Mouse (Mus musculus): ENCODE results near the gene Dcdc2a. TPM values are rescaled to one million over a fixed set of nuclear protein-coding genes. Genes with fewer than 3 reads are reported as not detected.

The Dcdc2a gene
- polyA plus RNA-seq, 1 experiment from 2014 or later = 1.4 TPM

DNA sequence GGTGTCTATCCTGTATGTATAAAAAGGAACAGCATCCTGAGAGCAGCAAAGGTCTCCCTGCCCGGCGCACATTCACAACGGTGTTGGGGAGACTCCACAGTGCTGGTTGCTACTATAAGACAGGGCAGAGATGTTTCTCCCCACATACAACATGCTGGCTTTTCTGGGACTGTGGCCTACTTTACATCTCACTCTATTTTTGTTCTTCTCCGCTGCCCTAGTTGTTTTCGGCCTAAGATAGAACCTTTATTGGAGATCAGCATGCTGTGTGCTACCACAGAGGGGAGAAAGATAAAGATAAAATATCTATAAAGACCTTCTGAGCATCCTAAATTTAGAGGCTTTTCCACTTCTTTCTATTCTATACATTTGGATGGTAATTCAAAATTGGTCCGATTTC is 72.0 kb downstream of the Dcdc2a start:
- no peak overlapping the region for H3K27ac ChIP-seq (ENCODE audit: low read depth, low read length)
- H3K27me3 ChIP-seq (replicated peaks; ENCODE audit: control insufficient read depth, insufficient read depth, low read length) = no peaks in the 10 kb centered on the region
- 92% methylated on average over 6 of the region's 6 CpGs for WGBS
- no peak overlapping the region for H3K4me3 ChIP-seq (ENCODE audit: low read depth, low read length)
- DNase-seq (ENCODE audit: low spot score) = no peak
- no peak overlapping the region for H3K9ac ChIP-seq (ENCODE audit: low read length)
- ATAC-seq = no peak
- no peaks in the 10 kb centered on the region for H3K9me3 ChIP-seq (replicated peaks; ENCODE audit: control insufficient read depth, low read length)
- H3K36me3 ChIP-seq (ENCODE audit: control insufficient read depth, insufficient read depth, low read length) = no peaks in the 10 kb centered on the region
- H3K4me2 ChIP-seq (ENCODE audit: low read length) = no peak overlapping the region
- H3K4me1 ChIP-seq (ENCODE audit: control insufficient read depth, insufficient read depth, low read length) = no peaks in the 10 kb centered on the region

DNA sequence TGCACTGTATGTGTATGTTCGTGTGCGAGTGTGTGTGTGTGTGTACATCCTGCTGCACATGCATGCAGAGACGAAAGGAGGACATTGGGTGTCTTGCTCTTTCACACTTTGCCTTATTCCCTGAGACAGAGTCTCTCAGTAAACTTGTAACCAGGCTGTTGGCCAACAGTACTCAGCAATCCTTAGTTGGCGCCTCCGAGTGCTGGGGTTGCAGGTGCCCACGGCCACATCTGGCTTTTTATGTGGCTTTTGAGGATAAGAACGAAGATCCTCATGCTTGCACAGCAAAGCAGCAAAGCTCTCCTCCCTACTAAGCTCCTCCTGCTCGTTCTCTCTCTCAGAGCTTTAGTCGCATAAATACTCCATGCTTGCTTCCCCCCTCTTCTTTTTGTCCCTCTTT is 73.0 kb downstream of the Dcdc2a start:
- Histone ChIP-seq H3K27ac (ENCODE audit: low read depth, low read length) (no peak overlapping the region), H3K36me3 (ENCODE audit: control insufficient read depth, insufficient read depth, low read length) (no peaks in the 10 kb centered on the region), H3K9me3 (replicated peaks; ENCODE audit: control insufficient read depth, low read length) (no peaks in the 10 kb centered on the region), H3K4me2 (ENCODE audit: low read length) (no peak overlapping the region), H3K4me1 (ENCODE audit: control insufficient read depth, insufficient read depth, low read length) (no peaks in the 10 kb centered on the region), H3K4me3 (ENCODE audit: low read depth, low read length) (no peak overlapping the region), H3K9ac (ENCODE audit: low read length) (no peak overlapping the region), H3K27me3 (replicated peaks; ENCODE audit: control insufficient read depth, insufficient read depth, low read length) (no peaks in the 10 kb centered on the region)
- no peak for ATAC-seq
- WGBS = 83% methylated on average over 9 of the region's 9 CpGs
- no peak for DNase-seq (ENCODE audit: low spot score)

DNA sequence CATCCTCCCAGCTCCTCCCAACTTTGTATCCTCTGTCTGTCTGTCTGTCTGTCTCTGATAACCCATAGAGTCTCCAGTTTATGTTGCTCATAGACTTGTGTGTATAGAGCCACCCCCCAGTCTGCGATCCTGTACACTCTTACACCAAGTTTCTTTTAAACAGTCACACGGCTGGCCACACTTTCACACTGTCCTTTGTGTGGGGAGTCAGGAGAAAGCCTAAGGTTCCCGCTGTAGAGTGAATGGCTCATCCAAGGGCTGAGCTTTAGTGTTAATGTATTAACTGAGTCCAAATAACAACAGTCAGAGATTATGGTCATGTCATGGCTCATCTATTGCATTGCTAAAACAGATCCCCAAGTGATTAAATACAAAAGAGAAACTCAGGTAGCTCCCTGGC is 87.3 kb downstream of the Dcdc2a start:
- WGBS = 81% methylated on average over 3 of the region's 3 CpGs
- H3K9me3 ChIP-seq (replicated peaks; ENCODE audit: control insufficient read depth, low read length) = no peaks in the 10 kb centered on the region
- no peaks in the 10 kb centered on the region for H3K27me3 ChIP-seq (replicated peaks; ENCODE audit: control insufficient read depth, insufficient read depth, low read length)
- ATAC-seq (no peak), DNase-seq (ENCODE audit: low spot score) (no peak)
- no peak overlapping the region for H3K4me3 ChIP-seq (ENCODE audit: low read depth, low read length)
- no peaks in the 10 kb centered on the region for H3K4me1 ChIP-seq (ENCODE audit: control insufficient read depth, insufficient read depth, low read length)
- H3K27ac ChIP-seq (ENCODE audit: low read depth, low read length) = no peak overlapping the region
- no peaks in the 10 kb centered on the region for H3K36me3 ChIP-seq (ENCODE audit: control insufficient read depth, insufficient read depth, low read length)
- H3K9ac ChIP-seq (ENCODE audit: low read length) = no peak overlapping the region
- H3K4me2 ChIP-seq (ENCODE audit: low read length) = no peak overlapping the region

DNA sequence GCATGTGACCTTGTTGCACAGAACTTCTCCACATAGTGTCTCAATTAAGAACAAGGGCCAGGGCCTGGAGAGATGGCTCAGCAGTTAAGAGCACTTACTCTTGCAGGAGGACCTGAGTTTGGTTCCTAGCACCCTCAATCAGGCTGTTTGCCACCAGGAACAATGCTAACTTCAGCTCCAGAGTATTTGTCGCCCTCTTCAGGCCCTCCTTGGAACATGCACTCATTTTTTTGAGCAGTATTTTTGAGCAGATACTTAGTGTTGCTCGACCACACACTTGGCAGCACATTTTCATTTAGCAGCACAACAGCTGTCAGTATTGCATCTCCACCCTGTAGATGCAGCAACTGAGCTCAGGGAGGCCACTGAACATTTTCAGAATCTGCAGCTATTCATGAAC is 88.3 kb downstream of the Dcdc2a start:
- H3K36me3 ChIP-seq (ENCODE audit: control insufficient read depth, insufficient read depth, low read length) = no peaks in the 10 kb centered on the region
- no peaks in the 10 kb centered on the region for H3K9me3 ChIP-seq (replicated peaks; ENCODE audit: control insufficient read depth, low read length)
- no peaks in the 10 kb centered on the region for H3K27me3 ChIP-seq (replicated peaks; ENCODE audit: control insufficient read depth, insufficient read depth, low read length)
- DNase-seq (ENCODE audit: low spot score) = no peak
- H3K4me1 ChIP-seq (ENCODE audit: control insufficient read depth, insufficient read depth, low read length) = no peaks in the 10 kb centered on the region
- H3K4me2 ChIP-seq (ENCODE audit: low read length) = no peak overlapping the region
- no peak for ATAC-seq
- no peak overlapping the region for H3K9ac ChIP-seq (ENCODE audit: low read length)
- H3K4me3 ChIP-seq (ENCODE audit: low read depth, low read length) = no peak overlapping the region
- no peak overlapping the region for H3K27ac ChIP-seq (ENCODE audit: low read depth, low read length)
- 67% methylated on average over 2 of the region's 2 CpGs for WGBS

DNA sequence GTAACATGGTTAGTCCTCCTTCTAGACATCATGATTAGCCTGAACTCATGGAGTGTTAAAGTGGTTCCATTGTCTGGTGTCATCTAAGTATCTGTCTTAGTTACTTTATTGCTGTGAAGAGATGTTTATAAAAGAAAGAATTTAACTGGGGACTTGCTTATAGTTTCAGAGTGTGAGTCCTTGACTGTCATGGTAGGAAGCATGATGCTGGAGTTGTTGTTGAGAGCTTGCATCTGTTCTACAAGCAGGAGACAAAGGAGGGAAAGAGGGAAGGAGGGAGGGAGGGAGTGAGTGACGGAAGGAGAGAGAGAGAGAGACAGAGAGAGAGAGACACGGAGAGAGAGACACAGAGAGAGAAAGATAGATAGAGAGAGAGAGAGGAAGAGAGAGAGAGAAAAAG is 90.4 kb downstream of the Dcdc2a start:
- no peak for ATAC-seq

DNA sequence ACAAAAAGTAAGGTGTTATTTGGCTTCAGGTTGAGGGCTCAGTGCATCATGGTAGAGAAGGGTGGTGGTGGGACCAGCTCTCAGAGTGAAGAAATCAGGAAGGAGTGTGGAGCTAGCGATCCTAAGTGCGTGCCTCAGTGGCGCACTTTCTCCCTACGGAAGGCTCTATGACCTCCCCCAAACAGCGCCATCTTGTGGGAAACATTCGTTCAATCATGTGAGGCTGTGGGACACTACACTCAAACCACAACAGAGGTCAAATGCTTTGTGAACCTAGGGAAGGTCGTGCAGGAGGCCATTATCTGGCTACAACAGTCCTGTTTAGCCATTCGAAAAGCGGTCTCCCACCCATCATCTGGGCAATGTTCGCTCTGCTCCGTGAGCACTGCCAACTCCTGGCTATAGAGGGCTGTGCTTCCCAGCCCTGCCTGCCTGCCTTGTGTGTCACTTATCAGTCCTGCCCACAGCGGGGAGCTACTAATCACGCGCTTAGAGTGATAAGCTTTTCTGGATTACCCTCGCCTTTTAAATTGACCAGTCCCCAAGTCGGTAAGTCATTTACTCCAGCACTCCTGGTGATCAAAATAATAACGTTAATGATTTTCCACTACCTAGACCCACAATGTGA is 94.5 kb downstream of the Dcdc2a start:
- DNase-seq (ENCODE audit: low spot score) (peak; percentile 58), ATAC-seq (peak; percentile 57; the same call in 1 of the 2 replicates)
- H3K27me3 ChIP-seq (replicated peaks; ENCODE audit: control insufficient read depth, insufficient read depth, low read length) = no peaks in the 10 kb centered on the region
- peak overlapping the region; percentile 19; the same call in 1 of the 2 replicates for H3K4me2 ChIP-seq (ENCODE audit: low read length)
- no peak overlapping the region for H3K4me3 ChIP-seq (ENCODE audit: low read depth, low read length)
- no peak overlapping the region for H3K9ac ChIP-seq (ENCODE audit: low read length)
- no peaks in the 10 kb centered on the region for H3K9me3 ChIP-seq (replicated peaks; ENCODE audit: control insufficient read depth, low read length)
- H3K36me3 ChIP-seq (ENCODE audit: control insufficient read depth, insufficient read depth, low read length) = no peaks in the 10 kb centered on the region
- no peak overlapping the region for H3K27ac ChIP-seq (ENCODE audit: low read depth, low read length)
- WGBS = 18% methylated on average over 17 of the region's 17 CpGs
- no peaks in the 10 kb centered on the region for H3K4me1 ChIP-seq (ENCODE audit: control insufficient read depth, insufficient read depth, low read length)

More for the DNA sequence above, 90.4 kb downstream of the Dcdc2a start:
- Histone ChIP-seq H3K4me3 (ENCODE audit: low read depth, low read length) (no peak overlapping the region), H3K4me2 (ENCODE audit: low read length) (no peak overlapping the region), H3K27ac (ENCODE audit: low read depth, low read length) (no peak overlapping the region), H3K36me3 (ENCODE audit: control insufficient read depth, insufficient read depth, low read length) (no peaks in the 10 kb centered on the region), H3K27me3 (replicated peaks; ENCODE audit: control insufficient read depth, insufficient read depth, low read length) (no peaks in the 10 kb centered on the region), H3K9ac (ENCODE audit: low read length) (no peak overlapping the region), H3K9me3 (replicated peaks; ENCODE audit: control insufficient read depth, low read length) (no peaks in the 10 kb centered on the region), H3K4me1 (ENCODE audit: control insufficient read depth, insufficient read depth, low read length) (no peaks in the 10 kb centered on the region)
- 64% methylated on average over 2 of the region's 2 CpGs for WGBS
- DNase-seq (ENCODE audit: low spot score) = no peak

DNA sequence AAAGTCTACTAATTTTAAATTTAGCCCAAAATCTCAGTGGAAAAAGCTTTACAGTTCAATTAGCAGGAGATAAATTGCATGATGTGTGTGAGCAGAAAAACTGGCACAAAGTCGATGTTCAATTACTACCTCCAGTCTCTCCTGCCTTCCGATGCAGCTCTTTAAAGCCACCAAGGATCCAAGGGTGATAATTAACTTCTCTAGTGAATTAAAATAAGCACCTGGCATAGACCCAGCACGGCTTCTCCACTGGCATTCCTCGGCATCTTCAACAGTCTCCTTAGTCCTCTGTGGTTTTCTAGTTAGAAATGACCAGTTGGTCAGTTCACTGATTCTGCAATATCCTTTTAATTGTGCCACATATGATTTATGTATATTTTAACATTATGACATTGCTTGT is 95.1 kb downstream of the Dcdc2a start:
- 6% methylated on average over 4 of the region's 4 CpGs for WGBS

DNA sequence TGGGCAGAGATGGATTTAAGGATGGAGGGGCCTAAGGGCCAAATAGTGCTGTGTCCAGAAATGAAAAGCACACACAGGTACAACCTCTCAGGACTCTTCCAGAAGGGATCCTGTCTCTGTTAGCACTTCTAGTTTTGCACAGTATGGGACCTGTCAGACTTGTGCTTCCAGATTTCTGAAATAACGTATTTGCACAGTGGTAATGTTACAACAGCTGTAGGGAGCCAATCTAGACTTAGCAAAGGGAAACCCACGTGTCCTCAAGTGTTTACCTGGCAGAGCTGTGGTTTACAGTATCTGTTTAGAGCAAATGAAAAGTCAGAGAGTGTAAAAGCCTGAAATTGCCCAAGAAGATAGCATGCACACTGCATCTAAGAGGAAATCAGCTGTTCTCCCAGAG is 104.1 kb downstream of the Dcdc2a start:
- H3K4me2 ChIP-seq (ENCODE audit: low read length) = no peak overlapping the region
- ATAC-seq (no peak), DNase-seq (ENCODE audit: low spot score) (no peak)
- H3K27me3 ChIP-seq (replicated peaks; ENCODE audit: control insufficient read depth, insufficient read depth, low read length) = no peaks in the 10 kb centered on the region
- 80% methylated on average over 2 of the region's 2 CpGs for WGBS
- H3K9ac ChIP-seq (ENCODE audit: low read length) = no peak overlapping the region
- no peaks in the 10 kb centered on the region for H3K9me3 ChIP-seq (replicated peaks; ENCODE audit: control insufficient read depth, low read length)
- H3K27ac ChIP-seq (ENCODE audit: low read depth, low read length) = no peak overlapping the region
- H3K36me3 ChIP-seq (ENCODE audit: control insufficient read depth, insufficient read depth, low read length) = no peaks in the 10 kb centered on the region
- no peak overlapping the region for H3K4me3 ChIP-seq (ENCODE audit: low read depth, low read length)
- peaks cover 6% of the 10 kb centered on the region; the same call in 1 of the 2 replicates for H3K4me1 ChIP-seq (ENCODE audit: control insufficient read depth, insufficient read depth, low read length)

More for the DNA sequence above, 95.1 kb downstream of the Dcdc2a start:
- no peak; the same call in 1 of the 2 replicates for ATAC-seq
- no peaks in the 10 kb centered on the region for H3K36me3 ChIP-seq (ENCODE audit: control insufficient read depth, insufficient read depth, low read length)
- DNase-seq (ENCODE audit: low spot score) = peak; percentile 73
- no peak overlapping the region for H3K4me3 ChIP-seq (ENCODE audit: low read depth, low read length)
- H3K27me3 ChIP-seq (replicated peaks; ENCODE audit: control insufficient read depth, insufficient read depth, low read length) = no peaks in the 10 kb centered on the region
- no peak overlapping the region for H3K27ac ChIP-seq (ENCODE audit: low read depth, low read length)
- H3K4me1 ChIP-seq (ENCODE audit: control insufficient read depth, insufficient read depth, low read length) = no peaks in the 10 kb centered on the region
- no peak overlapping the region for H3K9ac ChIP-seq (ENCODE audit: low read length)
- no peak overlapping the region for H3K4me2 ChIP-seq (ENCODE audit: low read length)
- no peaks in the 10 kb centered on the region for H3K9me3 ChIP-seq (replicated peaks; ENCODE audit: control insufficient read depth, low read length)

DNA sequence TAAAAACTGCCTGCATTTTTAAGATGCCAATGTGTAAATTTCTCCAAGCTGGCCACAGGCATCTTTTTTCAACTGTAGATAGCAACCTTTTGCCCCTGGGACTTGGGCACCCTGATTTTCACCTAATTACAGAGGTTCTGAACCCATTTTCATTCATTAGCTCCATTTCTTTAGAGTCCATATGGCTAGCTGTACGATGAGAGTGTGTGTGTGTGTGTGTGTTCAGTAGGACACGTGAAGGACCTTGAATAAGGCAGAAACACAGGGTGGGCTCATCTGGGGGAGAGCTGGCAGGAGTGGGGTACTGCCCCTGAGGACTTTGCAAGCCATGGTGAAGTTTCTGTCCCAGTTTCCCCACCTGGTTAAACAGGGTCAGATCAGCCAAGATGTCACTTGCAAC is 105.0 kb downstream of the Dcdc2a start:
- Histone ChIP-seq H3K9me3 (replicated peaks; ENCODE audit: control insufficient read depth, low read length) (no peaks in the 10 kb centered on the region), H3K9ac (ENCODE audit: low read length) (no peak overlapping the region), H3K4me1 (ENCODE audit: control insufficient read depth, insufficient read depth, low read length) (peaks cover 6% of the 10 kb centered on the region; the same call in 1 of the 2 replicates), H3K27me3 (replicated peaks; ENCODE audit: control insufficient read depth, insufficient read depth, low read length) (no peaks in the 10 kb centered on the region), H3K4me2 (ENCODE audit: low read length) (no peak overlapping the region), H3K4me3 (ENCODE audit: low read depth, low read length) (no peak overlapping the region), H3K27ac (ENCODE audit: low read depth, low read length) (no peak overlapping the region), H3K36me3 (ENCODE audit: control insufficient read depth, insufficient read depth, low read length) (no peaks in the 10 kb centered on the region)
- DNase-seq (ENCODE audit: low spot score) = peak; percentile 49
- ATAC-seq = no peak
- WGBS = 16% methylated on average over 2 of the region's 2 CpGs
